Mouse (Mus musculus): ENCODE measurements around the gene Coa7.
A peak's percentile ranks its signal among the peaks of the same experiment; 100 is the strongest.

Coa7 gene

GRCm38 (mm10) chr4:108383183-108383714 lies 55.3 kb downstream of the Coa7 start, which contains the start of gene Shisal2a:
Gene Shisal2a (minus strand): TSS chr4:108383349.
- DNase-seq (ENCODE audit: low spot score): no peak

- DNase-seq (ENCODE audit: low spot score): no peak
These were observed 58.1 kb downstream of the Coa7 start for GRCm38 (mm10) chr4:108386087-108386486.

GRCm38 (mm10) chr4:108387106-108387505 lies 59.2 kb downstream of the Coa7 start:
- no peak for DNase-seq (ENCODE audit: low spot score)

- peak; percentile 73 for DNase-seq (ENCODE audit: low spot score)
These were observed 59.8 kb downstream of the Coa7 start for GRCm38 (mm10) chr4:108387681-108388253.

- no peak for DNase-seq (ENCODE audit: low spot score)
These were observed 60.8 kb downstream of the Coa7 start for GRCm38 (mm10) chr4:108388741-108389140.

GRCm38 (mm10) chr4:108391124-108391523 lies 63.2 kb downstream of the Coa7 start:
- peak; percentile 86 for DNase-seq (ENCODE audit: low spot score)
